Mouse (Mus musculus) CD4-positive, CD25-positive, alpha-beta regulatory T cell, adult 2 months (primary cell): Measurements from ENCODE around the gene Tmem246.
"Not testable (repeated sequence)": the region's sequence is repeated elsewhere in the genome, so short reads cannot be mapped to it uniquely, and the experiment has no call there.

ENCODE experiments used
- DNase-seq: peaks from one replicate; pipeline ENCODE4 v3.0.0-alpha.2; 2012; ENCODE audit warnings: low read depth, low spot score

Tmem246 gene

GRCm38 (mm10) chr4:49597183-49598100, at the start of gene Tmem246:
Gene Tmem246 (minus strand): TSS chr4:49597876.
- peak; percentile 2 for DNase-seq

GRCm38 (mm10) chr4:49639913-49640312, 42.2 kb upstream of the Tmem246 start:
- DNase-seq = no peak

GRCm38 (mm10) chr4:49637821-49638220, 40.1 kb upstream of the Tmem246 start:
- no peak for DNase-seq

DNA sequence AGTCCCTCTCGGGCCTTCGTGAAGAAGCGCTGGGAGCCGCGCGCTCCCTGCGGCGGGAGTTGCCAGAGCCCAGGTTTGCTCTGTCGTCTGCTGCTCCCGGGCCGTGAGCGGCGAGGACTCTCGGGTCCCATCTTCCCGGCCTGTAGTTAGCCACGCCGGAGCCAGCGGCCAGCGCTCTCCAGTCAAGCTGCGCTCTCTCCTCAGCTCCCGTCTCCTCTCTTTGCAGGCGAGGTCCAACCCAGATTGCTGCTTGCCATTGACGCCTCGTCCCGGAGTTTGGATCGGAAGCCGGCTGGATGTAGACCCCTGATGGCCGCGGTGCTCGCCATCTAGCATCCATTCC, 34.4 kb upstream of the Tmem246 start:
- no peak for DNase-seq

DNA sequence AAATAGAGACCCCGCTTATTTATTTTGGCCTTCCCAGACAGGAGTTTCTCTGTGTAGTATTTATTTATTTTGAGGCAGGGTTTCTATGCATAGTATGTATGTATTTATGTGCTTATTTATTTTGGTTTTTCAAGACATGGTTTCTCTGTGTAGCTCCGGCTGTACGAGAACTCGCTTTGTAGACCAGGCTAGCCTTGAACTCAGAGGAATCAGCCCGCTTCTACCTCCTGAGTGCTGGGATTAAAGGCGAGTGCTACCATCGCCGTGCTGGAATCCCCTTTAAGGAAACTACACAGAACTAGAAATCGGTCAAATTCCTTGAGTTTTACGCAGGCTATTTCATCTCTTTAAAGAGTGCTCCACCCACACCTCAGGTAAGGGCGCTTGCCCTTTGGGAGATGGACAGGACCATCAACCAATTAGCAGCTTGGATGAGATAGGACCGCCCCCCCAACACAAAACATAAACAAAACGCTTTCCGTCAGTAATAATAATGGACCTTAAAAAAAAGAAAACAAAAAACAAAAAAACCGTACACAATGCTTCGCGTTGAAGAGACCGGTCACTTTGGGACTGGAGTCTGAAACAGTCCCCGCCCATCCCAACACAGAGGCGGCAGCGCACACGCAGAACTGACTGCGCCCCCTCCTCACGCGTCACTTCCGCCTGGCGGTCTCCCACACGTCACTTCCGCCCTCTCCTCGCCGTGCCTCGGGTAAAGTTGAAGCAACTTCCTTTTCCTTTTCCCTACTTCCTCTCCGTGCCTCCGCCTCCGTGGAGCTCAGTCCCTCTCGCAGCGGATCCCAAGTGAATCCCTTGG, 33.9 kb upstream of the Tmem246 start, which contains the start of gene Rnf20:
TSS of gene Rnf20 (plus strand) at position 688 of the 820 bp plus-strand sequence.
- DNase-seq = peak; percentile 98

DNA sequence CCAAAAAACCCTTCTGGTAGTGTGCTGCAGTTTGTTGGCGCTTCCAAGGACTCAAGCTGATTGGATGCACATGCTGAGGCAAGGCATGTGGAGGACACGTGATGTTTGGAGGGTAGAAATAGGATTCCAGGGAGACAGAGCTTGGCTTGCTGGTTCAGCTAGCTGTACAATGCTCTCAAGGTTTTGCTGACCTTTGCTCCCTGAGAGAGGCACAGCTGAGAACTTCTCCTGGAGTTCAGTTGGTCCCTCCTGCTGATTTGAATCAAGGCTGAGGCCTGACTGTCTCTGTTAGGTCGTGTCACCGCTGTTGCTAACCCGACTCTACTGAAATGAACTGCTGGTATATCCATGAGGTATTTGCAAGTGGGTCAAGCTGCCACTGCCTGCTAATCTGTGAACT, 31.3 kb upstream of the Tmem246 start:
- DNase-seq = no peak

DNA sequence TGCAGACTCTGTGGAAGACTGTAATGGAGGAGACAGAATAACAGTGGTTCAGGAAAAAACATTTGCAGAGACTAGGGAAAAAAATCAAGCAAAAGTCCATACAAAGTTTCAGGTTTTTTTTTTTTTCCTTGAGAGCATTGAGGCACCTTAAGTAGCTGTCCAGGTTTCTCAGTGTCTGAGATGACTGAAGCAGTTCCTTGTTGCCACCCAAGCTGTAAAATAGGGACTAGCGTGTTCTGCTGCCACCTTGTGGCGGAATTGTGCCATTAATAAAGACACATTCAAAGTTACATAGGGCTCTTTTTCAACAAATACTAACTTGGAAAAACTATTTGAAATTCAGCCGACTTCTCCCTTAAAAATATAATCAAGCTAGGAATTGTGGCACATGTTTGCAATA, 29.3 kb upstream of the Tmem246 start:
- peak; percentile 88 for DNase-seq

GRCm38 (mm10) chr4:49624969-49625368, 27.3 kb upstream of the Tmem246 start:
- not testable (repeated sequence) for DNase-seq

GRCm38 (mm10) chr4:49623916-49624315, 26.2 kb upstream of the Tmem246 start:
- DNase-seq = no peak

- DNase-seq = no peak
Measured at GRCm38 (mm10) chr4:49622272-49622671, 24.6 kb upstream of the Tmem246 start.

GRCm38 (mm10) chr4:49619861-49620260, 22.2 kb upstream of the Tmem246 start:
- DNase-seq = not testable (repeated sequence)

- DNase-seq = no peak
Measured at GRCm38 (mm10) chr4:49616924-49617323, 19.2 kb upstream of the Tmem246 start.

DNA sequence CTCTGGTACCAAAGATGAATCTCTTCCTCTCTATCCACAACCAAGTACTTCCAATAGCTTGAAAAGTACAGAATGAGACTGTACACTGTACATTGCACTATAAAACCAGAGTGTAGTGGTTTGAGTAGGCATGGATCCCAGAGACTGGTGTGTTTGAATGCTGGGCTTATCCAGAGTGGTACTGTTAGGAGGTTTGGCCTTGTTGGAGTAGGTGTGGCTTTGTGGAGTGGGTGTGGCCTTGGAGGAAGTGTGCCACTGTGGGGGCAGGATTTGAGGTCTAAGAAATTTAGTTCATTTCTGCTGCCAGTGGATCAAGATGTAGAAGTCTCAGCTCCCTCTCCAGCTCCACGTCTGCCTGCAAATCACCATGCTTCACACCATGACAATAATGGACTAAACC, 7.8 kb upstream of the Tmem246 start:
- DNase-seq = no peak

DNA sequence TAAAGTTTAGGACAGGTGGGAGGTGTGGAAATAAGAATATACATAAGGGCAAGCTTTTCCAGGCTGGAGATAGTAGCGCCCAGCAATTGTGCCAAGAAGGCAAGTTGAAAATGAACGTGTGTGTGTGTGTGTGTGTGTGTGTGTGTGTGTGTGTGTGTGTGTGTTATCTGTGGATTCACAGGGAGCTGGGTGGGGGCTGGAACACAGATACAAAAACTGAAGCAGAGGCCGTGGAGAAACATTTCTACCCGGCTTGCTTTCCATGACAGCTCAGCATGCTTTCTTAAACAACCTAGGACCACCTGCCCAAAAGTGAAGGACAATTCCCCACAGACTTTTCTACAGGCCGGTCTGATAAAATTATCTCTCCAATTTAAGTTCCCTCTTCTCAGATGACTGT, 6.9 kb upstream of the Tmem246 start:
- DNase-seq = no peak

- DNase-seq = no peak
Measured at GRCm38 (mm10) chr4:49604016-49604546, 6.4 kb upstream of the Tmem246 start.

- DNase-seq = no peak
Measured at GRCm38 (mm10) chr4:49603161-49603560, 5.5 kb upstream of the Tmem246 start.

DNA sequence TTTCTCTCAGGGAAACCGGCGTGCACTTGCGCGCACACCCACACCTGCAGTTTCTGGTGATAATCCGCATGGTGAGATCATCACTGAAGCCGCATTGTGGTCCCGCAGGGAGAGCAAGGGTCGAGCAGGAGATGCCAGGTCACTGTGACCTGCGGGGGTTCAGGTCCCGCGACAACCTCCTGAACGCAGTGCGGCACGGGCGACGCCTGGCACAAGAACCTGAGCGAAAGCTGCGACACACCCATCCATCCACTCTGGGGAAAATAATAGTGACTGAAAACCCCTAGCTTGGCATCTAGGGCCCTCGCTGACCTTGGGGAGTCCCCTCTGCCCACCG, 862 bp downstream of the Tmem246 start:
- no peak for DNase-seq

GRCm38 (mm10) chr4:49590152-49590551, 7.5 kb downstream of the Tmem246 start:
- DNase-seq = no peak

GRCm38 (mm10) chr4:49586811-49587210, 10.9 kb downstream of the Tmem246 start:
- no peak for DNase-seq

DNA sequence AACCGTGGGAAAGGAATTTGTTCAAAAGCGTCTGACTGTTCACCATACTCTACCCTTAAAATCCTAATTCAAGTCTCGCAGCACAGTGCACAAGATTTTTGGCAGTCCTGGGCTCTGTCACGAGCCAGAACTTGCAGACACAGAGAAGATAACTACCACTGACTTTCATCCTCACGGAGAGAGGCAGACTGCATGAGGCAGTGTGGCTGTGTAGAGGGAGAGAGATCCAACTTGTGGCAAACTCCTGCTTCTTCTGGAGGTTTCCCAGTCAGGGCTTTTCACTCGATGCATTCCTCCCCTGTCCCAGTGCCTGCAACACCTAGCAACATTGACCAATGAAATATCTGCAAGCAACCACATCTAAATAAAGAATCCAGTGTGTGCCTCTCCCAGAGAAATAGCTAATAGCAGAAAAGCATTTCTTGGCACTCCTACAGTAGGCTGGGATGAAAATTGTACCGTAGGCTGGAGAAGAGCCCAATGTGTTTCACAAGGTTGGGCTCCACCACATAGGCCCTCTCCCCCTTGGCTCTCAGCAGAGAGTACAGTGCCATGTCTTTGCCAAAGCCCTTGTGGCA, 12.1 kb downstream of the Tmem246 start:
- no peak for DNase-seq

DNA sequence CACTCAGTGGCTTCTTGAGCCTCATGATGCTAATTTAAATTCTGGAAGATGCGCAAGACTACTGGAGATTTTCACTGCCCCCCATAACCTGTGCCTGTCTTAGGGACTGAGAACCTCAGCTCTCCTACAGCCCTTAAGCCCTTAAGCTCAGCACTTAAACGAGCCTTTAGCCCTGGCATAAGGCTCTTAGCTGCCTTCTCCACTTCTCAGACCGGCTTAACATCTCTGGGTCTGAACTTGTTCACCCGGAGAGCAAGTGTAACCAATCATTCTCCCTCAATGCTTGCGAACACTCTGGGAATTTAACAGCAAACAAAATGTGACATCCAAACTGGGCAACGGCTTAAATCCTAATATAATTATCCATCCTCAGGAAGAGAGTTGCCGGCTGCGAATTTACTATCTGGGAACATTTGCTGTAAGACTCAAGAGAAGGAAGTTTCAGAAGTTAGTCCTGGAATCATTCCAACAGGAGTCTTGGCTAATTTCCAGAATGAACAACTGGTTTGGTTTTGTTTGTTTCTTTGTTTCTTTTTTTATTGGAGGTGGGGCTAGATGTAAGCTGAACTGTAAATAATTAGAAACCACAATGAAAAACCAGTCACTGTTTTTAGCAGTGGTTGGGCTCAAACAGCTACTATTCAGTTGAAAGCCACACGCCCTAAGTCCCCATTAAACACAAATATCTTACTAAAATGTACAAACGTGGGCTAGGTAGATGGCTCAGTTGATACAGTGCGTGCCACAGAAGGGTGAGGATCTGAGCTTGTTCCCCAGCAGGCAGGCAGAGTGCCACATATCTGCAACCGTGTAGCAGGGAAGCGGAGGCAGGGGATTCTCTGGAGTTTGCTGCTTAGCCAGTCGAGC, 13.5 kb downstream of the Tmem246 start:
- no peak for DNase-seq
